ENCODE assay signal across 9 mouse cellular contexts in the genomic region with DNA sequence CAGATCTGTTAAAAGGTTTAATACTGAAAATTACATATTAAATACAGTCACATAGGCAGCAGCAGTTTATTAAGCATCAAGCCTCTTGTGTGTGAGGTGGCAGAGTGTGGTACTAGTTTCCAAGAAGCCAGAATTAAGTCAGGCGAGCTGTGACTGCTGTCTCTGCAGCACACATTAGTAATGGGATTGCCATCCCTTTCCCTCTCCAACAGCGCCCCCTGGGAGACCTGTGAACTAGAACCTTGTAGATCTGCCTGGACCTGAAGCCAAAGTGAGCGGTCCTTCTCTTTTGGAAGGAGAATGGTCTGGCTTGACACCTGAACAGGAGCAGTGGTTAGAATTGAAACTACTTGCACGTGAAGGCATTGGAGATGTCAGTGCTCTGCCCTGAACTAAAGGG. TPM values are rescaled to one million over a fixed set of nuclear protein-coding genes. Genes with fewer than 3 reads are reported as not detected.
DNase-seq lines count a peak whose midpoint lies in the region; ATAC-seq and TF ChIP-seq lines count a peak whose summit lies in the region.
"Had no signal": no experiment of that assay in that cellular context is flagged by ENCODE, and none has a peak within 500 bp of the region (broad histone marks: within the 10 kb centered on the region; RNA-seq: fewer than 3 reads in every experiment).

No protein-coding gene starts in this region.

- H3K4me3 ChIP-seq in limb, embryonic 14.5 days (replicated peaks; ENCODE audit: low read length): no peak overlapping the region
- H3K4me3 ChIP-seq: megakaryocyte, embryonic 14.5 days had no signal

- ATAC-seq in limb, embryonic 14.5 days (ENCODE audit: low FRiP score, low read depth): no peak
- ATAC-seq in inflammation-experienced regulatory T-cells, adult 6 months: no peak

- peaks cover 34% of the 10 kb centered on the region for H3K36me3 ChIP-seq in limb, embryonic 14.5 days (ENCODE audit: control insufficient read depth, insufficient read depth, low read length)

- no peaks in the 10 kb centered on the region for H3K9me3 ChIP-seq in limb, embryonic 14.5 days (ENCODE audit: control insufficient read depth, low read length)
- H3K9me3 ChIP-seq: megakaryocyte, embryonic 14.5 days had no signal

- TF ChIP-seq POLR2A in limb, embryonic 14.5 days (IDR thresholded peaks at IDR 0.05; ENCODE audit: borderline replicate concordance, extremely low read depth, insufficient read depth, insufficient read length): no peak

- H3K27me3 ChIP-seq in limb, embryonic 14.5 days (ENCODE audit: control insufficient read depth, insufficient read depth, low read length): no peaks in the 10 kb centered on the region
- H3K27me3 ChIP-seq: megakaryocyte, embryonic 14.5 days had no signal

- H3K27ac ChIP-seq in limb, embryonic 14.5 days (replicated peaks; ENCODE audit: low read depth, low read length): no peak overlapping the region

- H3K9ac ChIP-seq in limb, embryonic 14.5 days (ENCODE audit: low read depth, low read length, severe bottlenecking): no peak overlapping the region

- no peaks in the 10 kb centered on the region for H3K4me1 ChIP-seq in limb, embryonic 14.5 days (ENCODE audit: control insufficient read depth, insufficient read depth, low read length)

- H3K4me2 ChIP-seq in limb, embryonic 14.5 days (replicated peaks; ENCODE audit: low read depth, low read length, severe bottlenecking): no peak overlapping the region

- peak; percentile 50 for DNase-seq in layer of hippocampus, adult 11-12 months (ENCODE audit: low spot score)
- no peak for DNase-seq in layer of hippocampus, adult 9-10 months (ENCODE audit: low spot score)
- DNase-seq in Muller cell, postnatal 12 days (ENCODE audit: inconsistent ontology term): peak; percentile 22
- peak; percentile 61 to 68 for DNase-seq in cerebellum, adult 18-20 months
- DNase-seq in gastrocnemius, postnatal 10 days: peak; percentile 69
- DNase-seq in limb, embryonic 14.5 days (ENCODE audit: low spot score): peak; percentile 44
- DNase-seq in right cerebral cortex, postnatal 25 days: peak; percentile 29

- WGBS in limb, embryonic 14.5 days: 65% methylated on average over 4 of the region's 4 CpGs

RNA-seq across cellular contexts. Expression of a gene that starts 18.8 kb away (rescaled TPM):
- 100 to 1,000 TPM; 320 to 400 TPM for total RNA-seq in gastrocnemius, postnatal 10 days (2021)
- polyA plus RNA-seq in limb, embryonic 14.5 days (2012; rRNA removed): 55.4 and 56.6 TPM in 2 replicates
- 102 and 103 TPM in 2 replicates for polyA plus RNA-seq in limb, embryonic 14.5 days (2014; fragmentation: Nextera tagmentation; extraction: Ambion mirVana)
- polyA plus RNA-seq in inflammation-experienced regulatory T-cells, adult 6 months (2017; shearing (Covaris generic)): 100 to 1,000 TPM; 110 to 244 (median 135) TPM

RNA-seq across cellular contexts. Expression of a gene that starts 44.9 kb away (rescaled TPM):
- total RNA-seq in gastrocnemius, postnatal 10 days (2021): 10 to 100 TPM; 23.6 to 23.9 TPM
- polyA plus RNA-seq in limb, embryonic 14.5 days (2012; rRNA removed): 13.4 and 14.3 TPM in 2 replicates
- 26.5 and 31.6 TPM in 2 replicates for polyA plus RNA-seq in limb, embryonic 14.5 days (2014; fragmentation: Nextera tagmentation; extraction: Ambion mirVana)
- 1 to 10 TPM in 1 of 3 experiments, under 1 TPM in 2; 0.55 to 4.9 (median 0.96) TPM for polyA plus RNA-seq in inflammation-experienced regulatory T-cells, adult 6 months (2017; shearing (Covaris generic))

RNA-seq across cellular contexts. Expression of a gene that starts 56.8 kb away (rescaled TPM):
- total RNA-seq in gastrocnemius, postnatal 10 days (2021): under 1 TPM; 0.93 to 0.96 TPM
- 0.40 and 0.77 TPM in 2 replicates for polyA plus RNA-seq in limb, embryonic 14.5 days (2012; rRNA removed)
- 0.18 and 0.51 TPM in 2 replicates for polyA plus RNA-seq in limb, embryonic 14.5 days (2014; fragmentation: Nextera tagmentation; extraction: Ambion mirVana)
- 10 to 100 TPM; 59.4 to 69.2 (median 67.4) TPM for polyA plus RNA-seq in inflammation-experienced regulatory T-cells, adult 6 months (2017; shearing (Covaris generic))

Comparison
In these comparisons a context has a peak if more than half of its experiments do, and no peak if none do; other contexts are left out.
1. RNA of a gene that starts 56.8 kb away (polyA plus RNA-seq): 59.4 to 69.2 TPM in inflammation-experienced regulatory T-cells, adult 6 months; 0.18 to 0.77 TPM in limb, embryonic 14.5 days; every median in the first group is over 10 times any median in the second.